In the genomic region with DNA sequence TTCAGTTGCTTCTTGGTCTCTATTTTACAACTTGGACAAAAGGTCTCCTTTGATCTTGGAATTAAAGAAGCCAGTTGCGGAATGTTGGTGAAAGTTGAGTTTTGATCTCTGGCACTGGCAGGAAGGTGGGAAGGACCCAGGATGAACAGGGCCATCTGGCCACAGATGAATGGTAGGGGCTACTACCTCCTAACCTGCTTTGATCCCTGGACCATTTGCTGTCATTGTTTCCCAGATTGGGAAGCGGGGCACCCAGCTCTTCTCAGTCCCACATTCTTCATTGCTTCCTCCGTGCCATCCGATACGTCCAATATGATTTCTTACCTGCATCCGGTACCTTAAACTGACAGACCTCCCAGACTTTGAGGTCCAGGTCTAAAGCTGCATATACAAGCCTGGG, we compare ENCODE assay signal across 18 mouse cellular contexts.
"Had no signal": no experiment of that assay in that cellular context is flagged by ENCODE, and none has a peak within 500 bp of the region (broad histone marks: within the 10 kb centered on the region; RNA-seq: fewer than 3 reads in every experiment).

No protein-coding gene starts in this region.

- H3K9me3 ChIP-seq: intestine, embryonic 15.5 days; neural tube, embryonic 12.5 days; neural tube, embryonic 15.5 days had no signal

- ATAC-seq: intestine, embryonic 15.5 days; lung, postnatal 0 days had no signal

- H3K4me2 ChIP-seq: intestine, embryonic 15.5 days; liver, embryonic 11.5 days; lung, embryonic 14.5 days; midbrain, embryonic 11.5 days; neural tube, embryonic 12.5 days; neural tube, embryonic 15.5 days had no signal

- H3K27me3 ChIP-seq: intestine, embryonic 15.5 days; neural tube, embryonic 12.5 days; neural tube, embryonic 15.5 days had no signal

- H3K4me3 ChIP-seq: intestine, embryonic 15.5 days; layer of hippocampus, adult 2 months; neural tube, embryonic 12.5 days; neural tube, embryonic 15.5 days had no signal

- H3K9ac ChIP-seq: intestine, embryonic 15.5 days; lung, embryonic 14.5 days; neural tube, embryonic 12.5 days; neural tube, embryonic 15.5 days had no signal

- H3K36me3 ChIP-seq: intestine, embryonic 15.5 days; neural tube, embryonic 15.5 days had no signal

- DNase-seq: kidney, adult 11 months; kidney, adult 8-10 months; layer of hippocampus, adult 9-11 months; lung, embryonic 14.5 days; midbrain, embryonic 14.5 days; right cerebral cortex, adult 18-20 months; right cerebral cortex, postnatal 14 days; right cerebral cortex, postnatal 4 days; thymus, adult 2 months; thymus, postnatal 14 days had no signal

- H3K27ac ChIP-seq: intestine, embryonic 15.5 days; layer of hippocampus, adult 2 months; neural tube, embryonic 12.5 days; neural tube, embryonic 15.5 days; stomach, postnatal 0 days had no signal
